Mouse (Mus musculus): ENCODE measurements around the gene Garem2.

The Garem2 gene

DNA sequence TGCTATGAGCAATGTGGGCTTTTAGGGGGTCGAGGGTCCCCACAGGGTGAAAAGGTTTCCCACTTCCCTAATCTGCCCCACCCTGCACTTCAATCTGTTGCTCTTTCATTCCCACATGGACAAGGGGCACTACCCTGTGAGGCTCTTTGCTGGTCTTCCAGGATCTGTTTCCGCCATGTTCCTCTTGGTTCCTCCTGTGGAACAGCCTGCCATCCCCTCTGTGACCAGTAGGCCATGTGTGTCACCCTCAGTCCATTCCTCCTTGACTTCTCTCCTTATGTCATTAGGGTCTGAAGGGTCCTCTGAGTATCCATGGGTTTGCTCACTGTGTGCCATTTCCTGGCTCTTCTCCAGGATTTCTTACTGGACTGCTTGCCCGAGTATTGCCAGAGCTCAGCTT is 6.8 kb downstream of the Garem2 start:
- no peak for DNase-seq (ENCODE audit: low spot score in 2 of 2)

DNA sequence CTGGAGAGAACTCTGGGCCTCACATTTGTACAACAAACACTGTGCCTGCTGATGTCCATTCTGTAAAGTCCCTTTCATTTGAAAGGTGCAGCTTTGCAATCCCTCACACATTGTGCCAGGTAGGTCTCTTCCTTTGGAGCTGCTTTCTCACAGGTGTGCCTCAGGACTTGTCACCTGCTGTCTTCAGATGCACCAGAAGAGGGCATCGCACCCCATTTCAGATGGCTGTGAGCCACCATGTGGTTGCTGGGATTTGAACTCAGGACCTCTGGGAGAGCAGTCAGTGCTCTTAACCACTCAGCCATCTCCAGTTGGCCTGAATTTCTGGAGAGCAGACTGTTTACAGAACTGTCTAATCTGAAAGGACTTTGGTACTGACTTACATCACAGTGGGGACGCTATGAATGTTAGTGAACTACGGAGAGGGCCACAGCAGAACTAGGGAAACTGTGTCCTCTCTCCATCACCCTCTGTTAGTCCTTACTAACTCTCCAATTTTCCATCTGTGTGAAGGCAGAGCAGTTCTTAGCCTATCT is 7.6 kb downstream of the Garem2 start:
- no peak for DNase-seq (ENCODE audit: low spot score in 2 of 2)

DNA sequence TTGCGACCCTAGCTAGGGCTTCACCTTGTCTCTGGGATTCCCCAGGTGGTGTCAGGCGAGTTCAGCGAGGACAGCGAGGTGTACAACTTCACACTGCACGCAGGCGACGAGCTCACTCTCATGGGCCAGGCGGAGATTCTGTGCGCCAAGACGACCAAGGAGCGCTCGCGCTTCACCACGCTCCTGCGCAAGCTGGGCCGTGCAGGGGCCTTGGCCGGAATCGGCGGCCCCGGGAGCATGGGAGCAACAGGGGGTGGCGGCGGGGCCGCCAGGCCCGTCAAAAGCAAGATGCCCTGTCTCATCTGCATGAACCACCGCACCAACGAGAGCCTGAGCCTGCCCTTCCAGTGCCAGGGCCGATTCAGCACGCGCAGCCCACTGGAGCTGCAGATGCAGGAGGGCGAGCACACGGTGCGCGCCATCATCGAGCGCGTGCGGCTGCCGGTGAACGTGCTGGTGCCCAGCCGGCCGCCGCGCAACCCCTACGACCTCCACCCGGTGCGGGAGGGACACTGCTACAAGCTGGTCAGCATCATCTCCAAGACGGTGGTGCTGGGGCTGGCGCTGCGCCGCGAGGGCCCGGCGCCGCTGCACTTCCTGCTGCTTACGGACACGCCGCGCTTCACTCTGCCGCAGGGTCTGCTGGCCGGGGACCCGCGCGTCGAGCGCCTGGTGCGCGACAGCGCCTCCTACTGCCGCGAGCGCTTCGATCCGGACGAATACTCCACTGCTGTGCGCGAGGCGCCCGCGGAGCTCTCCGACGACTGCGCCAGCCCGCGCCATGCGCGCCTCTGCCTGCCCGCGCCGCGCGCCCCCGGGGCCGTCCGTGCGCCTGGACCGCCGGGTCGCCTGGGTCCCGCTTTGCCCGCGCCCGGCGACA is 9.2 kb downstream of the Garem2 start:
- DNase-seq (ENCODE audit: low spot score in 2 of 2): peak; percentile 72 to 87

DNA sequence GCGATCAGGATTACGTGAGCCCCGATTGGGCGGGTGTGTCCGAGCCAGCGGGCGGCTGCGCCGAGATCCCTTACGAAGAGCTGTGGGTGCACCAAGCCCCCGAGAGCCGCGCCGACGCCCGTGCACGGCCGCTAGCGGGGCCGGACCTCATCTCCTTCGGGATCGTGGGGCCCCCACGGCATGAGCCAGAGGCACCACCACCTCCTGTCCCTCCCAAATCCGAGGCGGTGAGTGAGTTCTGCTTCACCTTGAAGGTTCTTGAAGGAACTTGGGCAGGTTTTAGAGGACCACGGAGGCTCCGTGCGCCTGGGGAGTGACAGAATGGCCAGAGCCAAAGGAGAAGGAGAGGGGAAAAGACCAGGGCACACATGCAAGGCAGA is 9.8 kb downstream of the Garem2 start:
- no peak for DNase-seq (ENCODE audit: low spot score in 2 of 2)

DNA sequence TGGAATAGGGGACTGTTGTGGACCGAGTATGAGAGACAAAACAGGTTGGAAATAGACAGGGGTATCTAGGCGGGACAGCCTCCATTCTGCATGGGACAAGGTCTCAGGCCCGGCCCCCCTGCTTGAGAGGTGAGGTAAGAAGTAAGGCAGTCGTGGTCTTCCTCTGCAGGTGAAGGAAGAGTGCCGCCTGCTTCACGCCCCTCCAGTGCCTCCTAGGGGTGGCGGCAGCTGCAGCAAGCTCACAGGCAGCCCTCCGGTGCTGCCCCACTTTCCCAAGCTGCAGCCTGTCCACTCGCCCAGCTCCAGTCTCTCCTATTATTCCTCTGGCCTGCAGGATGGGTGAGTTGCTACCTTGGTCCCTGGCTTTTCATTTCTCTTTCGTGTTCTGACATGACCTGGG is 10.8 kb downstream of the Garem2 start:
- DNase-seq (ENCODE audit: low spot score in 2 of 2): no peak

DNA sequence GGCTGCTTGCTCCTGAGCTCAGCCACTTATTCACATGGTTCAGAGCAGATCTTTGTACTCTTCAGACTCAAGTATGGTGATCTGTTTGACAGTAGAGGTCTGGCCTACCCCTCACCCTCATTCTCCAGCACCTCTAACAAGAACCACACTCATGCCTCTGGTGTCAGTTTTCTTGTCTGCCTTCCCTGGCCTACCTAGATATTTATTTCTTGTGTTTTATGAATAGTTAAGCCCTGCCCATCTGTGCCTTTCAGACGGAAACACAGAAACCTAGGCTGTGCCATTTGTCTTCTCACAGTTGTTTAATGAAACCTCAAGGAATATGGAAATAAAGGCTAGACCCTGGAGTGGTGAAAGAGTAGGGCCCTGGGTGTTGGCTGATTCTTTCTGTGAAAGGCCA is 13.1 kb downstream of the Garem2 start:
- DNase-seq (ENCODE audit: low spot score in 2 of 2): no peak

DNA sequence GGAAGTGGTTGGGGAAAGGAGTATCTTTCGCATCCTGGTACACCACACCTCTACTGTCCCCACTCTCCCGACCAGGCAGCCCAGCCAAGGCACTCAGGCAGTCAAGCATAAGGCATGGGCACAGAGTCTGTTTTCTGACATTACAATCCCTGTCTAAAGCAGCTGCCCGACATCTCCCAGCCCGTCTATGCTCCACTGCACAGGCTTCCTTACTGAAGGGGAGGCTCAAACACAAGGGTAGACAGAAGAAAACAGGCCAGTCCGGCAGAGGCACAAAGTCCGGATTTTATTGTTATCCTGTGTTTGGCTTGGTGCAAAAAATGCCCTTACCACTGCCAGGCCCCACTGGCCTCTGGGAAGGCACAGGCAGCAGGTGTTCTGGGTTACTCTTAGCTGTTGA is 14.2 kb downstream of the Garem2 start:
- no peak for DNase-seq (ENCODE audit: low spot score in 2 of 2)

DNA sequence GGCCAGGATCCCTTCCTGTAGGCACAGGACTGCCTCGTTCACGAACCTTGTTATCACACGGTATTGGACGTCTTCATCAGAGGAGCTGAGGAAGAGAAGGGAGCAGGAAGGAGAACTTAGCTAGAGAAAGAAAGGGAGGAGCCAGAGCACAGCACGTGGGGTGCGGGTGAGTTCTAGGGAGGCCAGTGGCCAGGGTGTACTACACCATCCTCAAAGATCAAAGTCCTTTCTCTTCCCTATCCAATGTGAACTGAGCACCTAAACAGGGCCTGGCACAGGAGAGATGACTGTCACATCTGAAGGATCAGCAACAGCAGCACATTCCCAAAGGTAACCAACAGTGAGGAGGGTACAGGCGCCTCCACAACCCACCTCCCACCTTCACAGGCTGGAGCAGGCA is 15.1 kb downstream of the Garem2 start:
- no peak for DNase-seq (ENCODE audit: low spot score in 2 of 2)

DNA sequence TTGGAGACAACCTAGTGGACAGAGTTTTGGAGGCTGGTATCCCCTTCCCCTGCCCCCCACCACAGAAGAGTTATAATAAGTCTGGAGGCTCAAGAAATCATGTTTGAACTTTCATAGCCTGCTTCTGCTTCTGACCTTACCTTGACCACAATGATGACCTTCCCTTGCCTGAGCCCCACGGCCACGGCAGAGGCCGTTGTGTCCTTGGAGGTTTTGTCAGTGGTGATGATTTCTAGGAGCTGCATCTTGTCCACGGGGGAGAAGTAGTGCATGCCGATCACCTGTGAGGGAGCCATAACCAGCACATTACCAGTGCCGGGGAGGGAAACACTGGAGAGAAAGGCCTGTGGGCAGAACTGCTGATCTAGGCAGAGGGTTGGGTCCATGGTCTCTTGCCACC is 17.5 kb downstream of the Garem2 start:
- DNase-seq (ENCODE audit: low spot score in 2 of 2): no peak

DNA sequence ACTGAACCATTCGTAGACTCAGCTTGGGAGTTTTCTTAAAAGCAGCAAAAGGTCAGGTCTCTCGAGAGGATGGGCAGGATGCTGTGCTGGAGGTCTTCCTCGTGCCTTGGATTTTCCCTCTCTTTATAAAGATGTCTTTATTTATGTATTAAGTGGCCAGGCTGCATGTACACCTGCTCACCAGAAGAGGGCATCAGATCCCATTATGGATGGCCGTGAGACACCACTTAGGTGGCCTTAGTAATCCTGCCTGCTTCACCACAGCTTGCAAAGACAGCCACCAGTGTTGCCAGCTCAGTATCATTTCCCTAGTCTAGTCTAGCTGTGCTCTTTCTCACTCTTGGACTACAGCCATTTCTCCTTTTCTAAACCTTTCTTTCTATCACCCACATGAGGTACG is 20.6 kb downstream of the Garem2 start:
- DNase-seq (ENCODE audit: low spot score in 2 of 2): no peak

DNA sequence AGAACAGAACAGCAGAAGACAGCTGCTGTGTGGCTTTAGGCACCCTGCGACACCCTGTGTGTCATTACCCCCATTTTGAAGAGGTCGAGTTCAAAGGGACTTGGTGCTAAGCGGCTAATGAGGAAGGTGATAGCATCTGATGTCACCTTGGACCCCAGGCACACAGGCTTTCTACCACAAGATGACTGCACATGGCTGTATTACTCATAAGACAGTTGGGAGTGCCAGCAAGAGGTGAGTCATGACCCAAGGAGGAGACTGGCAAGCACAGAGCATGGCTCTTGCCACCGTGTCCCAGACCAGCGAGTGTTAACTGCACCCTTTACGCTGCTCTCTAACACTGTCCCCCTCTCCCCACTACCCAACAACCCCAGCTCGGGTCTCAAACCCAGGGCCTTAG is 21.8 kb downstream of the Garem2 start:
- DNase-seq (ENCODE audit: low spot score in 2 of 2): no peak

DNA sequence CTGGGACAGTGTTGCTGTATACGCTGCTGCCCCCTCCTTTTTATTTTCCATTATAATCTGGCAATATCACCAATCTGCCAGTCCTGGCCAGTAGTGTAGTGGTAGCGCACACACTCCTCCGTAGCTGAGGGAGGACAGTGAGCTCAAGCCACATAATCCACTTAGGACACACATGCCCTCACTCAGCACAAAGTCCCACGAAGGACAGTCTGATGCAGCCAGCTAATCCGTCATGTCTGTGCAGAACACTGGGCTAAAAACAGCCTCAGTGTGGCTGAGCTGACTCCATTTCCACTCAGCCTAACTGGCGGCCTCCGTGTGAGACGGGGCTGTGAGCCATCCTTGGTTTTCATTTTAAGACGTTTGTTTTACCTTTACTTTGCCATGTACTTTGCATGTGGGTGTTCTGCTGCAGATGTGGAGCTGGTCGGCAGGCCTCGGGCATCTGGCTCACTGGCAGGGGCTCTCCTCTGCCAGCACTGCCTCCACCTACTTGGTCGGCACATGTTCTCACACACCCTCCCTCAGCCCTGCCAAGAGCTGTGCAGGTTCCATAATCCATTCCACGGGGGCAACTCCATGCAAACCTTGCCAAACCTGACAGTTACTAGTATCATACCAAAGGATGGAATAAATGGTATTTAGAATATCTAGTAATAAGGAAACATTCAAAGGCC is 23.1 kb downstream of the Garem2 start:
- DNase-seq (ENCODE audit: low spot score in 2 of 2): no peak

DNA sequence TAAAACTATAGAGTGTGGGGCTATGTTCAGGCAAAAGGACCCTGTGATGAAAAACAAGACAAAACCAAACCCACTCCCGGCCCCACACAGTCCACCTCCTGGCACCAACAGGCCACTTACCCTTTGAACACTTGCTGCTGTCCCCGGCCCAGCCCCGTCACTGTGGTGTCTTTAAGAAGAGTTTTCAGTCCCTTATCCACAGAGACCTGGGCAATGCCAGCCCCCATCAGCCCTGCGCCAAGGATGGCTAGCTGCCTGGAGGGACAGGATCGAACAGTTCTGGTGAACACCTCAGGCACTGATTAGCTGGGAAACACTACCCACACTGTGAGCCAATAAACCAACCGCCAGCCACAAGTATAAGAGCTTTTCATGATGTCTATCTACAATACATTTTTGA is 23.7 kb downstream of the Garem2 start:
- DNase-seq (ENCODE audit: low spot score in 2 of 2): no peak

DNA sequence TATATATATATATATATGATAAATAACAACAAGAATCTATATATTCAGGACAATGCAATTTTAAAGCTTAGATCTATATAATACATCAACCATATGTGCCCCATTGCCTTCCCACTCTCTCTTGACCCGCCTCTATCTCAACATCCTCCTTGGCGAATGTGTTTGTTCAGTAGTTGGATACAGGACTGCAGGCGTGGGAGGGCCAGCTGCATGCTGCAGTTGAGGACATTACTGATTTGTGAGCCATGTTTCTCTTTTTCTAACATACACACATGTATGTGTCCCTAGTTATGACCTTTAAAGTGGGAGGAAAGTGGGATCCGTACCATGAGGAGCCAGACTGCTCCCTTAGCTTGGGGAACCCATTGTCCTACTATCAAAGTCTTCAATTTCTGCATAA is 26.3 kb downstream of the Garem2 start:
- no peak for DNase-seq (ENCODE audit: low spot score in 2 of 2)

DNA sequence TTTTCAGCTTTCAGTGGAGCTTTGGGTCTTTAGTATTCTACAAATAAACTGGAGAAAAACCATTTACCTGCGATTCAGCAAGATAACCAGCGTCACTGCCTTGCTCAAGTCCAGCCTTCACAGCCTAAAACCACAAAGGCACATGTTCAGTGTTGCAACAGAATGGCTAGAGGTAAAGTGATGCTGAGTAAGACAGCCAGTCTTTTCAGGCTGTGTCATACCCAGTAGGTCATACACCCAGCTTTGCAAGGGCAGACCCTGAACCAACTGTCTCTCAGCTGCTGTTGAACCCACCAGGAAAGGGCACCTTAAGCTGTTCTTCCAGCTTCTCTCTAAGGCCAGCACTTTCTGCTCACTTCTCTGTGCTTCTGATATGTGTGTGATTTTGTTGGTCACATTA is 27.2 kb downstream of the Garem2 start:
- DNase-seq (ENCODE audit: low spot score in 2 of 2): no peak

DNA sequence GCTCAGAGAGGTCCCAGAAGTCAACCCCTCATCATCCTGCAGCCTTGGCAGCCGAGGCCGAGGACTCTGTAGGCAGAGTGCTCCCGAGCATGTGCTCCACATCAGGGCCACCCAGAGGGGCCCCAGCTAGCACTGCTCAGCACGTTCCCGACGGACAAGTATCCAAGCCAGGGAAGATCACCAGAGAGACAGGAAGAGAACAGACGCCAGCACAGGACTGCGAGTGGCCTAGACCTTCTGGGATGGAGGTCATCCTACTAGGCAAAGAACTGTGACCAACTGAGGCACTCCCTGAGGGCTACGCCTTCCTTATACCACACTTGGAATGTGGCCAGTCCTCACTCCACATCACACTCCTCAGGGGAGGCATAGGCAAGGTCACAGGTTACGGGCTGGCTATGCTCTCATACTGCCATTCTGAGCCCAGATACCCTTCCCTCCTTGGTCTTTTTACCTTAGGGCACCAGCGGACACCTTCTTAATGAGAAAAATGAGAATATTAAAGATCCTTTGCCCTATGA is 30.8 kb downstream of the Garem2 start:
- no peak for DNase-seq (ENCODE audit: low spot score in 2 of 2)

DNA sequence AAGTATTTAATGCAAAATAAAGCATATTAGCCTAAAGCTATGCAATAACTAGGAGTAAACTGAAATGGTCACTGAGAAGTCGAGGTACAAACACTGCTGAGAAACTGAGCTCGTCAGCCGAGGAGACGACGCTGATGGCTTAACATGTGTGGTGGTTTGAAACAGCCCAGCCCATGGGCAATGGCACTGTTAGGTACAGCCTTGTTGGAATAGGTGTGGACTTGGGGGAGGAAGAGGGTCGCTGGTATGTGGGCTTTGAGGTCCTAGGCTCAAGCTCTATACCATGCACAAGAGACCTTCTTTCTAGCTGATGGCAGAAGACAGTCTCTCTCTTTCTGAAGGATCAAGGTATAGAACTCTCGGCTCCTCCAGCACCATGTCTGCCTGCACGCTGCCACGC is 32.3 kb downstream of the Garem2 start:
- no peak for DNase-seq (ENCODE audit: low spot score in 2 of 2)

DNA sequence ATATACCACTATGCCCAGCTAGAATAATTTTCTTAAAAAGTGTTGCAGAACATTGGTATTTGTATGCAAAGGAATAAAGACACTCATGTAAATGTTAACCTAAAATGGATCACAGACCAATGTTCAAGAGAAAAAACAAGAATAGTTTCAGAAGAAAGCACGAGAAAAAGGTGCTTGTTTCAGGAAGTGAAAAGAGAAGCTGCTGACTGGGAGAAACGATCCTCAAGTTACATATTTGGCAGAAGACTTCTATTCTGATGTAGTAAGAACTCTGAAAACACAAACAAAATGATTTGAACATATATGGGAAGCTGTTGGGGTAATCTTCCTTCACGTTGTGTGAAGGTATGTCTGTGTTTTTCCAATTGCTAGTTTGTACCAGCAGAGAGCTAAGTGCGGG is 33.2 kb downstream of the Garem2 start:
- DNase-seq (ENCODE audit: low spot score in 2 of 2): no peak

DNA sequence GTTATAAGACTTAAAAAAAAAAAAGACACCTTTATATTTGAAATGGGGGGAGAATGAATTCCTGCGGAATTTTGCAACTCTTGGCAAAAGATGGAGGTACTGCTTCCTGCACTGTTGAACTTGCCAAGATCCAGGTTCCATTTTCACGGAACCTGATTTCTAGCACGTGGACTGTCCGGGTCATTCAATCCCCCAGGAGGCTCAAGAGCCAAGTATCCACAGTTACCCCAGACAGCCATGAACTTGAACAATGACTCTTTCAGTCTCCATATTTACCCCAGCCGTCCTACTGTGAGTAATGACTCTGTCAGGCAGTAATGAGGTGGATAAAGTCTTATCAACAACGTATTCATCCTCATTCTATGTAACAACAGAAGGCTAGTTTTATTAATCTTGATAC is 41.6 kb downstream of the Garem2 start:
- DNase-seq (ENCODE audit: low spot score in 2 of 2): no peak

DNA sequence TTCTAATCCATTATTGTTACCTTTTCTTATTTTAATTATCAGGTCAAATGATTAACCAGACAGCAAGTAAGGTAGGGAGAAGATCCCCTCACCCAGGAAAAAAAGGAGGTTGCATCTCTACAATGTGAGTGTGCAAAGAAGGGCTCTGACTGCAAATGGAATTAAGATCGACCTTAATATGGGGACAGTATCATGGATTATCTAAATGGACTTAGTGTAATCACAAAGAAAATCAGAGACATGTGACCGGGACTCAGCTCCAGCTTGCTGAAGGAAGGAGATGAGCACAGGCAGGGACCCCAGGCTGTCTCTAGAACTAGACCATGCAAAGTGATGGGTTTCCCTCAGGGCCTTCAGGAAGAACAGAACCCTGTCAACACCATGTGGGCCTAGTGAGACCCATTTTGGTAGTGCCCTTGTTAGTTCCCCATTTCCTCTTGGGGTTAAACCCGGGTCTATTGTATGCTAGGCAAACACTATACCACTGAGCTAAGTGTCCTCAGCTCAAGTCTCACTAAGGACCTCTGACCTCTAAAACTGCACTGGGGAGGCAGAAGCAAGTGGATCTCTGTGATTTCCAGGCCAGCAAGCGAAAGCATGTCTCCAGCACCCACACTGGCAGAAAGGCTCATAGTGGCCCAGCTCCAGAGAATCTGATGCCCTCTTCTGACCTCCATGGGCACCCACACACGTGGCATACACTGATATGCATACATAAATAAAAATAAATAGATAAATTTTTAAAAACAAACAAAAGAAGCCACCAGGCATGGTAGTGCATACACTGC is 43.4 kb downstream of the Garem2 start:
- no peak for DNase-seq (ENCODE audit: low spot score in 2 of 2)

DNA sequence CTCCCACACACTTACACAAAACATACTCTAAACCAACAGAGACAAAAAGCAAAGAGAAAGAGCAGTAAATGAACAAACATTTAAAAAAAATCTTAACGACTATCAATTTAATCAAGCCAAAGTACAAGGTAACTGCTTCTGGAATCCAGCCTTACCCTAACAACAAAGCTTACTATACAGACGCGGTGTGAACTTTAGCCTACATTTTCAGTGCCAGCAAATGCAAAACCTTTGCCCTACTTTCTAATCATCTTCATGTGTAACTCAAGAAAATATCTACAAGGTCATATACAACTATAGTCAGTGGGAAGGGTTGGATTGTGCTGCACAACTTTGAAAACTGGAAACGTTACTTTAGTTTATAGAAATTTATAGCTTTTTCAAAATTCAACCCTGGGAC is 47.0 kb downstream of the Garem2 start:
- no peak for DNase-seq (ENCODE audit: low spot score in 2 of 2)

DNA sequence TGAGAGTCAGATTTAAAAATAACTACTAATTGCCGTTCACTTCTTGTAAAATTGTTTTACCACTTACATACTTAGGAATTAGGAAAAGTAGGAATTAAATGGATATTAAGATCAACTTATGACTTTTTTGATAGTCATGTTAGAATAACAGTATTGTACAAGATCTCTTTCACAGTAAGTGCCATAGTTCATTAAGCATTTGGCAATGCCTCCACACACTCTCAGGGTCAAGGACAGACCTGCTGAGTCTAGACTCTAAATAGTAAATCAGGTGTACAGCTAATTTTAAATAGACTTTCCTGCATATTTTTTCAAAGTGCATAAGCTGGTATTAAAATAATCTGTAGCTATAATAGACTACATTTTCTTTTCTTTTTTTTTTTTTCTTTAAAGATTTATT is 47.5 kb downstream of the Garem2 start:
- no peak for DNase-seq (ENCODE audit: low spot score in 2 of 2)

Data from cerebellum, postnatal 4 days (tissue).